Mouse (Mus musculus): ENCODE data around the gene Arhgef26. TPM values are rescaled to one million over a fixed set of nuclear protein-coding genes. Genes with fewer than 3 reads are reported as not detected.

Arhgef26 gene
- polyA plus RNA-seq, 1 experiment from 2014 or later, result 14.8 TPM

DNA sequence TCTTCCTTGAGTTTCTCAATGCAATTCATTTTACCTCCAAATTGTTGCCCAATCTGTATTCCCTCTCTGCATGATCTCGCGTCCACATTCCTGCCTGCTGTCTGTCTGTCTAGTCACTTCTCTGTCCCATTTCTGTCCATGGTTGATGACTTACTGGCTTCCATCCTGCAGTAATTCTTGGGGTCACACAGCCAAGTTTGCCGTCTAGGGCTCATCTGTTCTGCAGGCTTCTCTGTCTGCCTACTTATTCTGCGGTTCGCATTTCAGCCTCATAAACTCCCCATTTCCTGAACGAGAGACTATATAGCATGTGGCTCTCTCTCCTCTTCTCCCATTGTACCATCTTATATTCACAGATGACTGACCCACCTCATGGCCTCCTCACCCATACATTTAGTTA is 79.3 kb downstream of the Arhgef26 start:
- WGBS, result 93% methylated on average over 6 of the region's 6 CpGs
- Histone ChIP-seq H3K27me3 (no peaks in the 10 kb centered on the region), H3K27ac (replicated peaks) (no peak overlapping the region), H3K36me3 (no peaks in the 10 kb centered on the region), H3K4me2 (replicated peaks) (no peak overlapping the region), H3K4me3 (no peak overlapping the region), H3K9ac (replicated peaks) (no peak overlapping the region), H3K4me1 (peaks cover 4% of the 10 kb centered on the region; the same call in 1 of the 2 replicates), H3K9me3 (no peaks in the 10 kb centered on the region)
- ATAC-seq (replicated peaks), result no peak

DNA sequence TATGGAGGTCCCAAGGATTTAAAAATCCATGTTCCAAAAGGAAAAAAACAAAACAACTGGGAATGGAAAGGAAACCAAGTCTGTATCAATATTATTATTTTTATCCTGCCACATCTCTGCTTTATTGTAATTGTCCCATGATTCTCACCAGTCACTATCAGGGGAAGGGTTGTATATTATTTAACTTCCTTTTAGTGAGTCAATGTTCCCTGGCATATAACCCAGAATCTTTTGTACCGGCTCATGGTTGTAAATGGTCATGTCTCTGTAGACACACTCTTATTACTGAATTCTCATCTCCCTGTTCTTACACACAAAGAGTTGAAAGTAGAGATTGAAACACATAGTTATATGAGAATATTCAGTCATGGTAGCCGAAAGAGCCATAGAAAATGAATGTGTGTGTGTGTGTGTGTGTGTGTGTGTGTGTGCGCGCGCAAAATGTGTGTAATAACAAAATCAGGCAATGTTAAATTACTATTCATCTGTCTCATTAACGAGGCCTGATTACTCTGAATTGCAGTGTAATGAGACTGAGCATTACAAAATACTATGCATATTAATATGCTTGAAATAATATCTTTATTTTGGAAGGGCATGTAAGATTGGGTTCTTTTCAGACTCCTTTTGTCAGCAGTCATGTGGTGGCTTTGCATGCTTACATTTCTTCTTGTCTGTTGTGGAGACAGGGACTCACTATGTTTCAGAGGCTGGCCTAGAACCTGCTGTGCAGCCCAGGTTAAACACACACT is 80.4 kb downstream of the Arhgef26 start:
- Histone ChIP-seq H3K4me3 (no peak overlapping the region), H3K27ac (replicated peaks) (0 out of 2 replicates have a peak overlapping the region, but pooled peaks have one; percentile 46), H3K36me3 (no peaks in the 10 kb centered on the region), H3K9ac (replicated peaks) (no peak overlapping the region), H3K4me1 (no peaks in the 10 kb centered on the region), H3K4me2 (replicated peaks) (no peak overlapping the region), H3K9me3 (no peaks in the 10 kb centered on the region), H3K27me3 (no peaks in the 10 kb centered on the region)
- ATAC-seq (replicated peaks), result peak; percentile 45; the same call in 1 of the 2 replicates
- WGBS, result 74% methylated on average over 6 of the region's 6 CpGs

DNA sequence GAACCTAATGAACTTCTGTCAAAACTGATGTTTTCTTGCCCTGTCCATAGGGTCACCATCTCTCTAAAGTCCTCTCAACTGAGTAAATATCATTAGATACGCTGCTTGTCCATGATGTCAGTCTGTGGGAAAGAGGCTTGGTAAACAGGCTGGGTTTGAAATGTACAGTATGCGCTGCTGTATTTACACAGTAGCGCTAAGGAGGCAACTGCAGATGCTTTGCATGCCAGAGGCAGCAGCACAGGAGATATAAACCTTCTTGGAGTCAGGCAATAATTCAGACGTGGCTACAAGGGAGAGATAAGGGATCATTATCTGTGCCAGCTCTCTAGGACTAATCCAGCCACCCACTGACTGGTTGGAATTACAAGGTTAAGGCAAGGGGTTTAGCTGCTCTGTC is 95.5 kb downstream of the Arhgef26 start:
- Histone ChIP-seq H3K9ac (replicated peaks) (no peak overlapping the region), H3K9me3 (no peaks in the 10 kb centered on the region), H3K4me2 (replicated peaks) (no peak overlapping the region), H3K36me3 (peaks cover 5% of the 10 kb centered on the region; the same call in 1 of the 2 replicates), H3K4me3 (no peak overlapping the region), H3K27ac (replicated peaks) (no peak overlapping the region), H3K27me3 (no peaks in the 10 kb centered on the region), H3K4me1 (no peaks in the 10 kb centered on the region)
- ATAC-seq (replicated peaks), result no peak
- 82% methylated on average over 4 of the region's 4 CpGs for WGBS

DNA sequence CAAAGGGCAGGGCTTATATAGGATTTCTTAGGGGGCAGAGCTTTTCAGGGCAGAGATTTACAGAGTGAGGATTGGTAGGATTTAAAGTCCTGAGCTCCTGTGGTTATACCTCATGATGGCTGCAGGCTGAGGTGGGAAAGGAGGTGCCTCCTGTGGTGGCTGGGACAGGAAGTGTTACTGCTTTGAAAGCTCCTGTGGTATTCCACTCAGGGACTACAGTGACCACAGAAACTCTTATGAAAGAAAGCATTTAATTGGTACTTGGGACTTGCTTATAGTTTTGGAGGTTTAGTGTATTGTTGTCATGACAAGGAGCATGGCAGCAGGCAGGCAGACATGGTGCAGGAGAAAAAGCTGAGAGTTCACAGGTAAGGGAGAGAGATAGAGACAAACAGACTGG is 97.8 kb downstream of the Arhgef26 start:
- Histone ChIP-seq H3K4me2 (replicated peaks) (no peak overlapping the region), H3K27me3 (no peaks in the 10 kb centered on the region), H3K9ac (replicated peaks) (no peak overlapping the region), H3K9me3 (no peaks in the 10 kb centered on the region), H3K4me1 (no peaks in the 10 kb centered on the region), H3K4me3 (no peak overlapping the region), H3K36me3 (no peaks in the 10 kb centered on the region), H3K27ac (replicated peaks) (no peak overlapping the region)
- no peak for ATAC-seq (replicated peaks)

DNA sequence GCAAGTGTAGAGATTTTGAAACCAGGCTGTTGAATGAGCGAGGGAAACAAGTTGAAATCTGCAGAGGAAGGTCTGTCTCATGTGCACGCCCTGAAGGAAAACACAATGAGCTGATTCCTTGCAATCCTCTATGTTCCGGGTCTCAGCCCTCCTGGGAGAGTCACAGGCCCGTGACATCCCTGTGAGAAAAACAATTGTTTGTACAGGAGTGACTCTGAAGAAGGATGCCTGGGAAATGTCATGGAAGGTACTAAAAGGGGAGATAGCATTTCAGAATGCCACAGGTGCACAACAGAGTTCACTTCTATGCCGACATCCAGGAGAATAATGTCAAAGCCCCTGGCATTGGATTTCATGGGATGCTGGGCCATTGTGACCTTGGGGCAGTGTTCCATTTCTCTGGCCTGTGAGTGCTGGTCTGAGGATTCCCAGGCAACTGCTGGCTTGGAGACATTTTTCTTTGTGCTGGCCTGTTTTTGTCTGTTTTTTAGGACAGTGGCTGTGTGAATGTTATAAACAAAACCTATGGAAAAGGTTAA is 102.4 kb downstream of the Arhgef26 start:
- no peaks in the 10 kb centered on the region for H3K9me3 ChIP-seq
- H3K4me1 ChIP-seq, result no peaks in the 10 kb centered on the region
- H3K27ac ChIP-seq (replicated peaks), result no peak overlapping the region
- no peak for ATAC-seq (replicated peaks)
- no peaks in the 10 kb centered on the region for H3K36me3 ChIP-seq
- no peak overlapping the region for H3K9ac ChIP-seq (replicated peaks)
- H3K4me2 ChIP-seq (replicated peaks), result no peak overlapping the region
- WGBS, result 26% methylated on average over 5 of the region's 5 CpGs
- H3K4me3 ChIP-seq, result no peak overlapping the region
- no peaks in the 10 kb centered on the region for H3K27me3 ChIP-seq

DNA sequence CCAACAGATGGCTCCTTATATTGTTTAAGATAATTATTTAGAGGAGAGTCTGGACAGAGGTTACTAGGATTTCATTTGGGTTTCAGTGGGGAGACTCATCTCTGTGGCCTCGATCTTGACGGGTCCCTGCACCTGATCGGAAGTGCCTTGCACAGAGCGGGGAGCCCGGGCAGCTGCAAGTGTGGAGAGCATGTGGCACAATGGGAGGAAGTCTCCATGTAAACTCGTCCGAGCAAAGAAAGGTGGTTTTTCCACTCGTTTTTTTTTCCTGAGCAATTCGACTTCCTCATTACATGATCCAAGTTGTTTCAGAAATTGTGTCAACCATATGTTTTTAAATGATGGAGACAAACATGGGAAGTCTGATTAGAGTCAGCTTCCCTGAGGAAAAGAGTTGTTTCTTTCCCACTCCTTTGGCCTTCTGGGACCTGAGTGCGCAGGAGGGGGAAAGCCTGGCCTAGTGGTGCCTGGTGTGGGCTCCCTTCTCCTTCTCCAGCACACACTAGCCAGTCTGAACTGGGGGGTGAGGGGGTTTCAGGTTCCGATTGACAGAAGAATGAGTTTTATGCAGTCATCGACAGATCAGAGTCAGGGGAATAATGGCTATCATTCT is 105.5 kb downstream of the Arhgef26 start:
- Histone ChIP-seq H3K4me1 (no peaks in the 10 kb centered on the region), H3K9ac (replicated peaks) (no peak overlapping the region), H3K4me2 (replicated peaks) (no peak overlapping the region), H3K36me3 (no peaks in the 10 kb centered on the region), H3K4me3 (no peak overlapping the region), H3K9me3 (no peaks in the 10 kb centered on the region), H3K27ac (replicated peaks) (no peak overlapping the region), H3K27me3 (no peaks in the 10 kb centered on the region)
- ATAC-seq (replicated peaks), result no peak
- 82% methylated on average over 12 of the region's 12 CpGs for WGBS

DNA sequence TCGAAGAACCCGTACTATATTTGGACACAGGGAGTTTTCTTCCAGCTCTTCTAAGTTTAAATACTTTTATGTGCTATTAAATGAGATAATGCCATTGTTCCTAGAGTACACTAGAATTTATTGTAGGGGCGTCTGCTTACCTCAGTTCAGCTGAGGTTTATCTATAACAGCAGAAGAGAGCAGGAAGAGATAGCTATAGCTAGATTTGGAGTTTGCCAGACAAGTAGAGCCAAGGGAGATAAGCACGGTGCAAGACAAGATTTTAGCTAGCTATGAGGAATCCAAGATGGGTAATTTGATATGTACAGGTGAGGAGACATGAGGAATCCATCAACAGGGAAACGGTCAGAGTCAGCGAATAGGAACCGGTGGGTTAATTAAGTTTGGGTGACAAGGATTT is 108.1 kb downstream of the Arhgef26 start:
- H3K4me1 ChIP-seq, result no peaks in the 10 kb centered on the region
- no peak overlapping the region for H3K9ac ChIP-seq (replicated peaks)
- no peak overlapping the region for H3K27ac ChIP-seq (replicated peaks)
- H3K4me2 ChIP-seq (replicated peaks), result no peak overlapping the region
- no peak for ATAC-seq (replicated peaks)
- H3K9me3 ChIP-seq, result no peaks in the 10 kb centered on the region
- H3K27me3 ChIP-seq, result no peaks in the 10 kb centered on the region
- WGBS, result 95% methylated on average over 7 of the region's 7 CpGs
- H3K36me3 ChIP-seq, result no peaks in the 10 kb centered on the region; the same call in 1 of the 2 replicates
- no peak overlapping the region for H3K4me3 ChIP-seq

DNA sequence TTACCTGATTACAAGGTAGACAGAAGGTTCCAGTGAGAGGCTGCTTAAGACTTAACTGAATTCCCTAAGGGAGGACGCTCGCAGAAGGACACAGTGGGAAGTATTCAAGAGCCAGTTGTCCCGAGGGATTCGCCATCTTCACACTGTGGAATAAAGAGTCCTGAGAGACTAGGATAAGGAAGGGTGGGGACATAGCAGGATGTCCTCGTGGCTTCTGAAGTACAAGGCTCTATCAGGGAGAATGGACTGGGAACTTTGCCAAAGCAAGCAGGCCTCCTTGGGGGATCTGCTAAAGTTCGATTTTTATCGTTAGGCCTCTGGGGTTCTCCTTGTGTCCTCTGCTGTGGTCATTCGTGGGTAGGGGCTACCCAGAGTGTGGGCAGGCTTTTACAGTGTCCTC is 109.0 kb downstream of the Arhgef26 start:
- no peak overlapping the region for H3K4me2 ChIP-seq (replicated peaks)
- H3K4me1 ChIP-seq, result no peaks in the 10 kb centered on the region
- no peak overlapping the region for H3K27ac ChIP-seq (replicated peaks)
- H3K36me3 ChIP-seq, result no peaks in the 10 kb centered on the region; the same call in 1 of the 2 replicates
- ATAC-seq (replicated peaks), result no peak
- no peak overlapping the region for H3K4me3 ChIP-seq
- WGBS, result 75% methylated on average over 8 of the region's 8 CpGs
- H3K9ac ChIP-seq (replicated peaks), result no peak overlapping the region
- H3K27me3 ChIP-seq, result no peaks in the 10 kb centered on the region
- H3K9me3 ChIP-seq, result no peaks in the 10 kb centered on the region

DNA sequence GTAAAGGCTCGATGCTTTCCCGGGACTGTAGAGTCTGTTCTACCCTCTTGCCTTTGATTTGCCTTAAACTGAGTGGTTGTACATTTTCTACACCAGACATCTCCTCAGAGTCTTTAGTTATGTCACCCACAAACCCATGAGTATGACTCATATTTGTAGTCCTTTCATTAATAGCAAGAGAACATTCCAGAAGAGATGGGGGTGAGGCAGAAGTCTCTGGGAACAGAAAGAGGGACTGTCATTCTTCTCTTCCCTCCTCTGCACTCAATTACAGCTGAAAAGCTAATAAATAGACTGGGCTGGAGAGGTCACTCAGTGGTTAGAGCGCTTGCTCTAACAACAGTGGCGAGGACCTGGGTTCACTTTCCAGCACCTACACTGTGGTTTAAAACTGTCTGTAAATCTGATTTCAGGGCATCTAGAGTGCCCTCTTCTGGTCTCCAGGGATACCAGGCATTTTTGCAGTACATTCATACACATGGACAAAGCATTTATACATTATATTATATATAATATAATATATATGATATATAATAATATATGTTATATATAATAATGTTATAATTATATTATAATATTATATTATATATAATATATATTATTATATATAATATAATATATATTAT is 111.8 kb downstream of the Arhgef26 start:
- no peak overlapping the region for H3K4me3 ChIP-seq
- no peaks in the 10 kb centered on the region for H3K27me3 ChIP-seq
- no peak overlapping the region for H3K27ac ChIP-seq (replicated peaks)
- no peak overlapping the region for H3K4me2 ChIP-seq (replicated peaks)
- 95% methylated on average over 4 of the region's 4 CpGs for WGBS
- H3K9ac ChIP-seq (replicated peaks), result no peak overlapping the region
- H3K4me1 ChIP-seq, result peaks cover 14% of the 10 kb centered on the region; the same call in 1 of the 2 replicates
- no peaks in the 10 kb centered on the region; the same call in 1 of the 2 replicates for H3K36me3 ChIP-seq
- no peaks in the 10 kb centered on the region for H3K9me3 ChIP-seq
- no peak for ATAC-seq (replicated peaks)

DNA sequence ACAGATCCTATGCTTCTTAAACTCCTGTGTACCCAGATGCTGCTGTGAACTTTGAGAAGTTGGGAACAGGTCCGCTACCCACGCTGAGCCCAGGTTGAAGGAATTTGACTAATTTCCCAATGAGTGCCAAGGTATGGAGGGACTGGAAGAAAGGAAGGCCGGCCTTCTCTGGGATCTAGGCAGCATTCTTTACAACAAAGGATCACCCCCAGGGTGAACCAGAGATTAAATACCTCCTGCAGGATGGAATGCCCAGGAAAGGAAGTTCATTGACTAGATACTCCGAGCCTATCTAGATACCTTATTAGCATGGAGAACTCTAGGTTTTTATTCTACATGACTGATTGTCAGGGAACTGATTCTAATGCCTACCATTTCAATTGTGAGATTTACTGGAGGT is 114.8 kb downstream of the Arhgef26 start:
- H3K4me1 ChIP-seq, result peaks cover 36% of the 10 kb centered on the region
- no peak overlapping the region for H3K9ac ChIP-seq (replicated peaks)
- H3K36me3 ChIP-seq, result no peaks in the 10 kb centered on the region; the same call in 1 of the 2 replicates
- no peak for ATAC-seq (replicated peaks)
- no peak overlapping the region for H3K27ac ChIP-seq (replicated peaks)
- no peak overlapping the region for H3K4me3 ChIP-seq
- 43% methylated on average over 4 of the region's 4 CpGs for WGBS
- H3K9me3 ChIP-seq, result no peaks in the 10 kb centered on the region
- no peak overlapping the region for H3K4me2 ChIP-seq (replicated peaks)
- no peaks in the 10 kb centered on the region for H3K27me3 ChIP-seq

DNA sequence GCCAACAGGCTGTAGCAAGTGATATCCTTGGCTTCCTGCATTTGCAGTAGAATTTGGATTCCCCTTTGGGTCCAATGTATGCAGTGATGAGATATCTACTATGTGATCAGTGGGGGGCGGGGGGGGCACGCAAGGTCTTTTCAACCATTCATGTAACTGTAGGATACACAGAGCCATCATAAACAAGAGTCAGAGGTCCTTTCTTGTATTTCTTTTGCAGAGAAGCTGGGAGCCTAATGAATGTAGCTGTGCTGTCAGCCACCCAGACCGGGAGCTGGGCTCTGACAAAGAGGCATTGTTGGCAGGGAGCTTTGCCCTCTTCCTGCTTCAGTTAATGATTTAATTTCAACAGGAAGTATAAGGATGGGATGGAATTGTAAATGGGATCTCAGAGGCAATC is 116.0 kb downstream of the Arhgef26 start:
- Histone ChIP-seq H3K4me2 (replicated peaks) (no peak overlapping the region), H3K9ac (replicated peaks) (no peak overlapping the region), H3K27me3 (no peaks in the 10 kb centered on the region), H3K4me1 (peaks cover 39% of the 10 kb centered on the region), H3K9me3 (no peaks in the 10 kb centered on the region), H3K4me3 (no peak overlapping the region), H3K27ac (replicated peaks) (peak overlapping the region; percentile 47; the same call in 1 of the 2 replicates), H3K36me3 (no peaks in the 10 kb centered on the region; the same call in 1 of the 2 replicates)
- WGBS, result 4% methylated on average over 3 of the region's 3 CpGs
- no peak for ATAC-seq (replicated peaks)

DNA sequence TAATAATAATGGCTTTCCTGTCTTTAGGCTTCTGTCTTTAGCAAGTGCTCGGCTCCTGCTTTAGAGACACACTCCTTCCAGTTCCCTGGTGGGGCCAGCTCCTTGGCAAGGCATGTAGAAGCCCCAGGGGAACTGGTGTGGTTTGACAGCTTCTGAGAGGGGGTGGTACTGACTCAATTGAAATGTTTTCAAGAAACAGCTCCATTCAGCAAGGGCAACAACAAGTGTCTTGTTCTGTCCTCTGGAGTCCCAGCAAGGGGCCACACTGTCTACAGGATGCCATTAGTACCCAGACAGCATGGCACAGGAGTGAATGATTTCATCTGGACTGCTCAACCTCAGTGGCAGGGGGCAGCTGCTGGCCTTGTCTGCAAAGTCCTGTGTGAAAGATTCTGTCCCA is 117.7 kb downstream of the Arhgef26 start:
- no peaks in the 10 kb centered on the region for H3K27me3 ChIP-seq
- 0 out of 2 replicates have a peak overlapping the region, but pooled peaks have one; percentile 14 for H3K27ac ChIP-seq (replicated peaks)
- H3K4me2 ChIP-seq (replicated peaks), result no peak overlapping the region
- no peaks in the 10 kb centered on the region for H3K9me3 ChIP-seq
- H3K9ac ChIP-seq (replicated peaks), result no peak overlapping the region
- WGBS, result 20% methylated on average over 1 of the region's 1 CpGs
- H3K4me1 ChIP-seq, result peaks cover 39% of the 10 kb centered on the region
- H3K36me3 ChIP-seq, result peaks cover 9% of the 10 kb centered on the region
- H3K4me3 ChIP-seq, result no peak overlapping the region
- peak; percentile 83 for ATAC-seq (replicated peaks)
